Mouse (Mus musculus) G1E (cell line): ENCODE data around the gene Dusp22.

Experiments
- CTCF ChIP-seq: IDR thresholded peaks from 2 replicates; pipeline ENCODE4 v1.5.1; 2012; ENCODE audit warnings: low read depth, low read length, inconsistent platforms, mixed read lengths
- TAL1 ChIP-seq: conservative IDR thresholded peaks from 2 replicates; pipeline ENCODE4 v1.6.1; 2012; ENCODE audit warnings: low read depth, low read length, inconsistent platforms, mixed read lengths

DNA sequence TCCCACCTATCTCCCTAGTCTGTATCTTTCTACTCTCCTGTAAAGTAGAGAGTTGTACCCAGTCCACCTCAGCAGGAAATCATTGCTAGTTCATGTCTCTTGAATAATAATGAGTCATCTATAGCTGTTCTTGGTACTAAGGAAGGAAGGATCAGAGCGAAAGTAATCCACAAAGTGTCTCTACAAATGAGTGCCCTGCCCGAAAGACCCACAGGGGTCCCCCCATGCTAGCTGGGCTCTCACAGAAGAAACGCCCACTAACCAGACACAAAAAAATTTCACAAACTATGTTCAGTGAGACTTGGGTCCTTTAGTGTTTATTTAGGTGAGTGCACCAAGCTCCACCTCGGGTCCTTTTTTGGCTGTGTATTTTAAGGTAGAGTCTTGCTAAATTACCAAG lies 94.3 kb downstream of the Dusp22 start:
- TF ChIP-seq CTCF (no peak), TAL1 (no peak)
